Mouse (Mus musculus) adrenal gland, postnatal 0 days (tissue): ENCODE data around the gene Ulk4. TPM values are rescaled to one million over a fixed set of nuclear protein-coding genes. Genes with fewer than 3 reads are reported as not detected.

ENCODE experiments used
- microRNA-seq: library from miRNA; unstranded; fragments of <30 nt; microRNA quantifications from one replicate; pipeline ENCODE4, GENCODE M21; 2016; ENCODE audit warnings: borderline replicate concordance; ENCODE audit not compliant: insufficient number of aligned reads
- polyA plus RNA-seq: library from polyadenylated mRNA; unstranded; fragments of >200 nt; fragmentation: Nextera tagmentation; extraction: Ambion mirVana; gene quantifications from 2 replicates; pipeline ENCODE4 v1.2.1, GENCODE M21; 2015

Ulk4 gene
- 93.2 and 106 TPM in 2 replicates for polyA plus RNA-seq

GRCm38 (mm10) chr9:121277118-121278060, at the start of gene Ulk4:
TSS of gene Ulk4 (minus strand) at chr9:121277197.

GRCm38 (mm10) chr9:121297171-121298064, 20.4 kb upstream of the Ulk4 start, which contains the start of gene Trak1:
TSS of gene Trak1 (plus strand) at chr9:121297502.

DNA sequence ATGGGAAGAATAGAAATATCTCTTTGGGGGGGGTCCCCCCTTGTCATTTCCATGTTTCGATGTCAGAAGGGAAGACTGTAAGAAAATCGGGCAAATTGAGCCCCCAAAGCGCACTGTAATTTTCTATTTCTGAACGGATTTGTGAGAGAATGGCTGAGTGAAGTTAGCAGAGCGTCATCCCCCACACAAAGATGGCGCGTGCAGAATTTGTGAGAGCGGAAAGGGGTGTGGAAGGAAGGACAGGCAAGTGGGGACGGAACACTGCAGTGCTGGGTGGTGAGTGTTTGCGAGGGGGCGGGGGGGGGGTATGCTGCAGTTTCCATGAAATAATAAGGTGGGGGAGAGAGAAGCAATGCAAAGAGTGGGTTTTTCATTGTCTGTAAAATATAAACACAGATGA, 347.9 kb downstream of the Ulk4 start, which contains the start of gene Ctnnb1:
Gene Ctnnb1 (plus strand): TSS at position 136 of the 400 bp plus-strand sequence.

Small RNAs within 50 kb of the gene (microRNA-seq; reads per million reads assigned to microRNA genes)
- gene Mir7090: not detected

Other genes starting within 250 kb of the Ulk4 start
- 13.1 and 13.4 TPM in 2 replicates for gene Trak1, start 20.3 kb upstream of the Ulk4 start, polyA plus RNA-seq
- not detected in 2 replicates for gene Cck, start 218.5 kb upstream of the Ulk4 start, polyA plus RNA-seq